Mouse (Mus musculus) liver, postnatal 0 days (tissue): Measurements from ENCODE around the gene Ppie.

ENCODE experiments used
- CTCF ChIP-seq: sonication (generic); IDR thresholded peaks from 2 replicates; pipeline ENCODE4 v1.5.1; 2016; ENCODE audit warnings: antibody characterized with exemption, low read depth
- EP300 ChIP-seq: IDR thresholded peaks from 2 replicates; pipeline ENCODE4 v1.6.1; 2016; ENCODE audit warnings: antibody characterized with exemption, low read depth, mild to moderate bottlenecking

- TF ChIP-seq CTCF, result no peak
- no peak for TF ChIP-seq EP300
These were observed 45.9 kb downstream of the Ppie start for GRCm38 (mm10) chr4:123093869-123094268.
